Mouse (Mus musculus): Measurements from ENCODE around the gene Trank1.

Gene Trank1

GRCm38 (mm10) chr9:111311031-111311842 lies at the start of gene Trank1:
Gene Trank1, plus strand, starts transcription at chr9:111311739.
- in situ Hi-C loops (cut with MboI; ENCODE audit: unreplicated experiment in 2 of 2) = no loop called here

DNA sequence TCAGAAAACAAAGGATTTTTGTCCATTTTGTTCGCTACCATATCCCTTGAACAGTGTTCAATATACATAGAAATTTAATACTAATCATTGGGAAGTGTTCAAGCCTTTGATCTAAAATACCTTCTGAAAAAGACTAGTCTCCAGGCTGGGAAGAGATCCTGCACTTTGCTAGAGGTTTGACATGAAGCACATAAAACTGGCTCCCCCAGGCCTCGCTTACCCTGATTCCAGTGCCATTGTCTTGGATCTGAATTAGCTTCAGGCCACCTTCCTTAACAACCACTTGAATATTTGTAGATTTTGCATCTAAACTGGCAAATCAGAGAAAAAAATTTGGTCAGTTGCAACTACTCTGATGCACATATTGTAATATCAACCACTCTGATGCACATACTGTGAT lies 43.5 kb upstream of the Trank1 start:
- in situ Hi-C loops (cut with MboI; ENCODE audit: unreplicated experiment in 2 of 2) = no loop called here

GRCm38 (mm10) chr9:111270606-111271005 lies 40.9 kb upstream of the Trank1 start:
- in situ Hi-C loops (cut with MboI; ENCODE audit: unreplicated experiment in 2 of 2) = loop anchor here in 1 of 2 experiments (5.0 kb wide), 1 partner anchor 153 kb away; the partner anchor contains the start of gene Lrrfip2

- in situ Hi-C loops (cut with MboI; ENCODE audit: unreplicated experiment in 2 of 2) = loop anchor here in 1 of 2 experiments (5.0 kb wide), 1 partner anchor 154 kb away; the partner anchor contains the start of gene Lrrfip2
Observed at GRCm38 (mm10) chr9:111271056-111271433, 40.5 kb upstream of the Trank1 start.

GRCm38 (mm10) chr9:111271434-111272160 lies 39.9 kb upstream of the Trank1 start, which contains the start of the genes Mlh1 and Epm2aip1:
Gene Mlh1, minus strand, starts transcription at chr9:111271791.
Gene Epm2aip1, plus strand, starts transcription at chr9:111271929.
- in situ Hi-C loops (cut with MboI; ENCODE audit: unreplicated experiment in 2 of 2) = loop anchor here in 1 of 2 experiments (5.0 kb wide), 1 partner anchor 154 kb away; the partner anchor contains the start of gene Lrrfip2

DNA sequence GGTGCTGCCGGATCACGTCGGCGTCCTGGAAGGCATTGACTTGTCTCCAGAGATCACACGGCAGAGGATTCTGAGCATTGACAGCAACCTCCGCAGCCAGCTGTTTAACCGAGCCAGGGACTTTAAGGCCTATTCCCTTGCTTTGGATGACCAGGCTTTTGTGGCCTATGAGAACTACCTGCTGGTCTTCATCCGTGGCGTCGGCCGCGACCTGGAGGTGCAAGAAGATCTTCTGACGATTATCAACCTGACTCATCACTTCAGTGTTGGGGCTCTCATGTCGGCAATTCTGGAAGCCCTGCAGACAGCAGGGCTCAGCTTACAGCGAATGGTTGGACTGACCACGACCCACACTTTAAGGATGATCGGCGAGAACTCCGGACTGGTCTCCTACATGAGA lies 39.2 kb upstream of the Trank1 start:
- in situ Hi-C loops (cut with MboI; ENCODE audit: unreplicated experiment in 2 of 2) = loop anchor here in 1 of 2 experiments (5.0 kb wide), 1 partner anchor 155 kb away; the partner anchor contains the start of gene Lrrfip2

DNA sequence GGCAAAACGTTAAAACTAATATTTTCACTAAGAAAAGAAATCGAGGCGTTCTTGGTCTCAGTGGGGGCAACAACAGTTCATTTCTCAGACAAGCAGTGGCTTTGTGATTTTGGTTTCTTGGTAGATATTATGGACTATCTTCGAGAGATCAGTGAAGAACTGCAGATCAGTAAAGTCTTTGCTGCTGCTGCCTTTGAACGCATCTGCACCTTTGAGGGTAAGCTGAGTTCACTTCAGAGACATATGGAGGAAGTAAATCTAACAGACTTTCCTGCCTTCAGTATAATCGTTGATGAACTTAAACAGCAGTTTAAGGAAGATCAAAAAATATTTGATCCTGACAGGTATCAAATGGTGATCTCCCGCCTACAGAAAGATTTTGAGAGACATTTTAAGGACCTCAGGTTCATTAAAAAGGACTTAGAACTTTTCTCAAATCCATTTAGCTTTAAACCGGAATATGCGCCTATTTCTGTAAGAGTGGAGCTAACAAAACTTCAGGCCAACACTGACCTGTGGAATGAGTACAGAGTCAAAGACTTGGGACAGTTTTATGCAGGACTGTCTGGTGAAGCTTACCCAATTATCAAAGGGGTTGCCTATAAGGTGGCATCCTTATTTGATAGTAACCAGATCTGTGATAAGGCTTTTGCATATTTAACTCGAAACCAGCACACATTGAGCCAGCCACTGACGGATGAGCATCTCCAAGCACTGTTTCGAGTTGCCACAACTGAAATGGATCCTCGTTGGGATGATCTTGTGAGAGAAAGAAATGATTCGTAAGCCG lies 38.3 kb upstream of the Trank1 start:
- in situ Hi-C loops (cut with MboI; ENCODE audit: unreplicated experiment in 2 of 2) = loop anchor here in 1 of 2 experiments (5.0 kb wide), 1 partner anchor 156 kb away; the partner anchor contains the start of gene Lrrfip2

DNA sequence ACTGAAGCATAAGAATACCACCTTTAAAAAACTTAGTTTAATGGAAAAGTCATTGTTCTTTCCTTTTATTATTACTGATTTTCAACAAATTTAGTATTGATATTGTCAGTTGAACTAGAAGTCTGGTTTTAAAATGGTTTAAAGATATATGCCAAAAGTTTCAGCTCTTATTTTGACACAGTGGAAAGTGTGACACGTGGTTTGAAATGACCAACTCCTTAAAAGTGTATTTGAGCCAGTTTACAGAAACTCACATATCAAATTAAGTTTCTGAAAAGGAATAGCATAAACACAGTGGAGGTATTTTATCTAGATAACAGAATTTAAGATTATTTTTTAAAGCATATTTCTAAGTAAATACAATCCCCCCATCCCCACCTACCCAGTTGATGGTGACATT lies 37.6 kb upstream of the Trank1 start:
- in situ Hi-C loops (cut with MboI; ENCODE audit: unreplicated experiment in 2 of 2) = loop anchor here in 1 of 2 experiments (5.0 kb wide), 1 partner anchor 157 kb away; the partner anchor contains the start of gene Lrrfip2

DNA sequence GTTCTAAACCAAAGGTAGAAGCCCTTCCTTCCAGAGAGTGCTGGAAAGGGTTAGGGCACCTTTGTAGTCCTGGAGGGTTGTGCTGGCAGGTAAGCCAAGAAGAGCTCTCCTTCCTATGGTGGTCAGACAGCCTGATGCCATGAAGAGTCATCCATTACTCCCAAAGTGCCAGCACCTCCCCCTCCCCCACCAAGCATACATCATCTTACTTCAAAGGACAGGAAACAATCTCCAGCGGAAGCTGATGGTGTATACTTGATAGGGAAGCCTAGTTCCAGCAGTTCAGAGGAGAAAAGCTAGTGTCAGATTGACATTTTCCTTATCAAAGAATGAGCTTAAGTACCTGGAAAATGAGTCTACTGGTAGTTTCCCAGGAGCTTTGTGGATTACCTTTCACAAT lies 36.4 kb upstream of the Trank1 start:
- in situ Hi-C loops (cut with MboI; ENCODE audit: unreplicated experiment in 2 of 2) = no loop called here

DNA sequence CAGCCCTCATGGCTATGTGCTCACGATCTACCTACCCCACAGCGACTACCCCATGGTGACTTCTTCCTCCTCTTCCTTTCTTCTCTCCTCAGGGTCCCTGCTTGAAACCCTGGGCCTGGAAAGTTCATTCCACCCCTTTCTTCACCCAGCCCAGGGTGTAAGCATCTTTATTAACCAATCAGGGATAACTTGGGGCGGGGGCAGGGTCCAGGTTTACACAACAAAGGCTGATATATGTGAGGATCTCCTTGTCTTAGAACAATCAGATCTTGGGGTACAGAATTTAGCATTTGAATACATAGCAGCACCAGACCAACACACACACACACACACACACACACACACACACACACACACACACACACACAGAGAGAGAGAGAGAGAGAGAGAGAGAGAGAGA lies 26.5 kb upstream of the Trank1 start:
- in situ Hi-C loops (cut with MboI; ENCODE audit: unreplicated experiment in 2 of 2) = loop anchor here (5.0 to 10.0 kb wide), 3 partner anchors 188 to 290 kb away; partner anchors contain the start of gene Rtp3 (in 1 of the 2)

- in situ Hi-C loops (cut with MboI; ENCODE audit: unreplicated experiment in 2 of 2) = loop anchor here (5.0 to 10.0 kb wide), 3 partner anchors 188 to 291 kb away; partner anchors contain the start of gene Rtp3 (in 1 of the 2)
Observed at GRCm38 (mm10) chr9:111285676-111286075, 25.9 kb upstream of the Trank1 start.

GRCm38 (mm10) chr9:111286468-111286867 lies 25.1 kb upstream of the Trank1 start:
- in situ Hi-C loops (cut with MboI; ENCODE audit: unreplicated experiment in 2 of 2) = loop anchor here (5.0 to 10.0 kb wide), 3 partner anchors 189 to 292 kb away; partner anchors contain the start of gene Rtp3 (in 1 of the 2)

- in situ Hi-C loops (cut with MboI; ENCODE audit: unreplicated experiment in 2 of 2) = loop anchor here (5.0 to 10.0 kb wide), 3 partner anchors 191 to 293 kb away; partner anchors contain the start of gene Rtp3 (in 1 of the 2)
Observed at GRCm38 (mm10) chr9:111287956-111288355, 23.6 kb upstream of the Trank1 start.

DNA sequence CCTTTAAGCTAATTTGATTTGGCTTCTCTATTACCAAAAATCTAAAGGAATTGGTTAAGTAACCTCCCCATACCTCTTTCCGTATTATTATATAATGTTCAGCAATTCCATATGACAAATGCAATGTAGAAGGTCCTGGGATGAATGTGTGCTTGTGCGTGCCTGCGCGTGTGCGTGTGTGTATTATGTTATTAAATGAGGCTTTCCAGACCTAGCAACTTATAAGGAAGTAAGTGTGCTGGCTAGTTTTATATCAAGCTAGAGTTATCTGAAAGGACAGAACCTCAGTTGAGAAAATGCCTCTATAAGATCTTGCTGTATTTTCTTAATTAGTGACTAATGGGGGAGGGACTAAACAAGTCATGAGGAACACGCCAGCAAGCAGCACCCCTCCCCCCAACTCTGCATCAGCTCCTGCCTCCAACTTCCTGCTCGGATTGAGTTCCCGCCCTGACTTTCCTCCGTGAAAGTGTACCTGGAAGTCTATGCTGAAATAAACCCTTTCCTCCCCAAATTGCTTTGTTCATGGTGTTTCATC lies 22.2 kb upstream of the Trank1 start:
- in situ Hi-C loops (cut with MboI; ENCODE audit: unreplicated experiment in 2 of 2) = loop anchor here (5.0 to 10.0 kb wide), 3 partner anchors 192 to 295 kb away; partner anchors contain the start of gene Rtp3 (in 1 of the 2)

DNA sequence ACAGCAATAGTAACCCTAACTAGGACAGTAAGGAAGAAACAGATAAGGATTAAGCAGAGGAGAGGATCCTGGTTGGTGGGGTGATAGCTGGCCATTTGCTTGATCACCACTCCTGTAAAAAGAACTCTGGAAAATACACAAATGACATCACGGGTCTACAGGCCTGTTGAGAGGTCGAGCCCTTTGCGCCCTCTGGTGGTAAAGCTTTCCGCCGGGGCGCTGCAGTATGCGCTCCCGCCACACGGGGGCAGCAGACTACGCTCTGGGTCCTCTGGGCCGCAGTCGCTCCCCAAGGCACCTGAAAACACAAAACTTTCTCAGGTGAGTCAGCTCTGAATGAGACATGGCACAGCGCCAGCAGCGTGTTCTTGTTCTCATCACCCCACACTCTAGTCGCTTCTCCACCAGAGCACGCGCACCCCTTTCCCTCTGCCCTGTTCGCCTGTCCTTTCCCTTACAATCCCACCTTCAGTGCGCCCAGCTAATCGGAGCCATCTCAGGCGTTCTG lies 21.7 kb upstream of the Trank1 start:
- in situ Hi-C loops (cut with MboI; ENCODE audit: unreplicated experiment in 2 of 2) = loop anchor here (5.0 to 10.0 kb wide), 3 partner anchors 193 to 295 kb away; partner anchors contain the start of gene Rtp3 (in 1 of the 2)

GRCm38 (mm10) chr9:111290539-111291100 lies 20.9 kb upstream of the Trank1 start:
- in situ Hi-C loops (cut with MboI; ENCODE audit: unreplicated experiment in 2 of 2) = no loop called here

DNA sequence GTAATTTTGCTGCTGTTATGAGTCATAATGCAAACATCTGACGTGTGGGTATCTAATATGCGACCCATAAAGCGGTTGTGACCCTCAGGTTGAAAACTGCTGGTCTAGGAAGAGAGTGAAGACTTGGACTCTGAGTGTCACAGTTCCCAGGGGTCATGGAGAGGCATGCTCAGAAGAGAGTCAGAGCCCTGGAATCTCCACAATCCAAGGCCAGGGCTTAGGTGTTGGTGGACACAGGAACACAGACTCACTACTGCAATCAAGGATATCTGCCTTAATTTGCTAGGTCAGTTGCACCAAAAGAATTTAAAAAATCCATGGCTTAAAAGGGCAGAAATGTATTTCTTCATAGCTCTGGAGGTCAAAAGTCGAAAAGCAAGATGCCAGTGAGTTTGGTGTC lies 18.3 kb upstream of the Trank1 start:
- in situ Hi-C loops (cut with MboI; ENCODE audit: unreplicated experiment in 2 of 2) = no loop called here

DNA sequence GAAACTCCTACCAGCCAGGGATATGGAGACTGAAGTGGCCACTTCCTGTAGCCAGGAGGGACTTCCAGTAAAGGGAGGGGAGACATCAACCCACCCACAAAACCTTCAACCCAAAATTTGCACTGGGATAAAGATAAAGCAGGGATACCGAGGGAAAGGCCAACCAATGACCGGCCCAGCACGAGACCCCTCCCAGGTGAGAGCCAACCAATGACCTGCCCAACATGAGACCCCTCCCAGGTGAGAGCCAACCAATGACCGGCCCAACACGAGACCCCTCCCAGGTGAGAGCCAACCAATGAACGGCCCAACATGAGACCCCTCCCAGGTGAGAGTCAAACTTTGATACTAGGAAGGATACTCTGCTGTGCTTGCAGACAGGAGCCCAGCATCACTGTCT lies 16.6 kb upstream of the Trank1 start:
- in situ Hi-C loops (cut with MboI; ENCODE audit: unreplicated experiment in 2 of 2) = no loop called here

DNA sequence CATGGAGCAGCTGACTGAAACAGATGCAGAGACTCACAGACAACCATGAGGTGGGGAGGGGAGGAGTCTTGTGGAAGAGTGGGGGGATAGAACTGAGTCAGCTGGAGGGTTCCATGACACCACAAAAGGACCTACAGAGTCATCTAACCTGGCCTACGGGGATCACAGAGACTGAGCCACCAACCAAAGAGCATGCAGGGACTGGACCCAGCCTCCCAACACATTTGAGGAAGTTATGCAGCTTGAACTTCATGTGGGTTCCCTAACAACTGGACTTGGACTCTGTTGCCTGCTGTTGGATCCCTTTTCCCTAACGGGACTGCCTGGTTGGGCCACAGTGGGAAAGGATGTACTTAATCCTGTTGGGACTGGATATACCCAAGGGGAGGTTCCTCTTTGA lies 16.2 kb upstream of the Trank1 start:
- in situ Hi-C loops (cut with MboI; ENCODE audit: unreplicated experiment in 2 of 2) = no loop called here

Data from v-Abl transformed pro-B cells (cell line).